Mouse (Mus musculus): ENCODE data around the gene Mrgpra6.

Mrgpra6 gene

DNA sequence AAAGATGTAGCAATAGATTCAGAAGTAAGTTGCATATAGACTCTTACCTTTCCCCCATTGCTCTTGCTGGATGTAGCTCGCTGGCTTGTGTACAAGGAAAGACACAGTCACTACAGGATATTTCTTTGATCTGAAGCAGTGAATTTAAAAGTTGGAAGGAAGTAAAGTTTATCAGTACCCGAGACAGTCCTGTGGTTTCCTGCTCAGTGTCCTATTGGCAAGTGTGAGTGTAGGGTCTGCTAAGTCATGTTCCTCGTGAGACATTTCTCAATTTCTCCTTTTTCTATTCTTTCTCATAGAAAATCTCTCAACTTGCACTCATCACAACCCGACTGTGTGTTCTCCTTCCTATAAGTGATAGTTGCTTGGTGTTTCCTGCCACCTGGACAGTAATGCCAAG lies at the start of gene Mrgpra6:
Mrgpra6 (minus strand) TSS at position 91 of the 400 bp plus-strand sequence.
- no peak for DNase-seq

DNA sequence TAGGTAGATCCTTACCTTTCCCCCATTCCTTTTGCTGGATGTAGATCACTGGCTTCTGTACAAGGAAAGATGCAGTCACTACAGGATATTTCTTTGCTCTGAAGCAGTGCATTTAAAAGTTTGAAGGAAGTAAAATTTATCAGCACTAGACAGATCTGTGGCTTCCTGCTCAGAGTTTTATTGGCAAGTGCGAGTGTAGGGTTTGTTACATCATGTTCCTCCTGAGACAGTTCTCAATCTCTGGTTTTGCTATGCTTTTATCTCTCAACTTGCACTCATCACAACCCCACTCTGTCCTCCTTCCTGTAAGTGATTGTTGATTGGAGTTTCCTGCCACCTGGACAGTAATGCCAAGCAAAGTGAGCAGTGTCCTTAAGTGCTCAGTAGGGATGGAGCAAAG lies 48.0 kb upstream of the Mrgpra6 start, which contains the start of gene Mrgpra9:
Mrgpra9 (minus strand) TSS at position 79 of the 400 bp plus-strand sequence.
- DNase-seq = no peak

DNA sequence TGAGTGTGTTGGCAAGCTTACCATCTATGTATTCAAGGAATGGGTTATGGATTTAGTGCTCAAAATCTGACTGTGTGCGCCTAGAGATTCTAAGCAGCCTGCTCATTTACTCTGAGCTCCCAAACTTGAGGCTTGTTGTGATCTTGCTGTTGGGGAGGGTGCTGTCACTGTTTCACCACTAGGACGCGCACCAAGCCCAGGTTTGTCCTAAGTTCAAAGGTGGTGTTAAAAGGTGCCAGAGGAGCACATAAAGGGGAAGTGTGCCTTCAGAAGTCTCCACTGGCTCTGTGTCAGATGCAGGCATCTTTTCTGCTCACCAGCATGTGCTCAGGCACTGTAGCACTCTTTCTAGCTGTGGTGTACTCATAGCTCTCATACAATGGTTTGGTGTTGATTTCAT lies 39.9 kb upstream of the Mrgpra6 start:
- DNase-seq = peak in 1 of 2 experiments; percentile 9

DNA sequence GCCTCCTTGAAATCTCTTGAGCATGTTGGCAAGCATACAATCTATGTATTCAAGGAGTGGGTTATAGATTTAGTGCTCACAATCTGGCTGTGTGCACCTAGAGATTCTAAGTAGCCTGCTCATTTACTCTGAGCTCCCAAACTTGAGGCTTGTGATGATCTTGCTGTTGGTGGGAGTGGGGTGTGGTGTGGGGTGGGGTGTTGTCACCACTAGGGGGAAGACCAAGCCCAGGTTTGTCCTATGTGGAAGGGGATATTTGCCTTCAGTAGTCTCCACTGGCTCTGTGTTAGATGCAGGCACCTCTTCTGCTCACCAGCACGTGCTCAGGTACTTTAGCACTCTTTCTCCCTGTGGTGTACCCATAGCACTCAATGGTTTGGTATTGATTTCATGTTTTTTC lies 9.4 kb downstream of the Mrgpra6 start:
- DNase-seq = no peak

- DNase-seq = no peak
Measured at GRCm38 (mm10) chr7:47170814-47171213, 33.9 kb downstream of the Mrgpra6 start.

- no peak for DNase-seq
Measured at GRCm38 (mm10) chr7:47165028-47165427, 39.7 kb downstream of the Mrgpra6 start.

GRCm38 (mm10) chr7:47163203-47163602 lies 41.5 kb downstream of the Mrgpra6 start:
- no peak for DNase-seq

- DNase-seq = no peak
Measured at GRCm38 (mm10) chr7:47158451-47158850, 46.3 kb downstream of the Mrgpra6 start.

DNA sequence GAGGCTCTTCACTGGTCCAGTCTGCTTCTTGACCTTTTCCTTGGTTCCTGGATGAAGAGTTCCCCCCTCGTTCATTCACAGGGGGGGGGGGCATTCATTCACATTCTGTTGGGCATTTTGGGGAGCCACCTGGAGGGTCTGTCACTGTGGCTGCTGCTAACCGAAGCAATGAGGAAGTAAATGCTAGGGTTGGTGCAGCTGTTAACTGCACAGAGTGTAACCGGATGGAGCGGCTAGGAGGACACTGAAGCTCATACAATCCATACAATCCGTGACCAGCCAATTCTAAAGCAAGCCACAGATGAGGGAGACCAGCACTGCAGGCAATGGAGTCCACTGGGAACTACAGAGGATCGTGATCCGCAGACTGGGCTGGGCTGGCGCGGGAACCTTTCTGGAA lies 47.0 kb downstream of the Mrgpra6 start:
- no peak for DNase-seq

DNA sequence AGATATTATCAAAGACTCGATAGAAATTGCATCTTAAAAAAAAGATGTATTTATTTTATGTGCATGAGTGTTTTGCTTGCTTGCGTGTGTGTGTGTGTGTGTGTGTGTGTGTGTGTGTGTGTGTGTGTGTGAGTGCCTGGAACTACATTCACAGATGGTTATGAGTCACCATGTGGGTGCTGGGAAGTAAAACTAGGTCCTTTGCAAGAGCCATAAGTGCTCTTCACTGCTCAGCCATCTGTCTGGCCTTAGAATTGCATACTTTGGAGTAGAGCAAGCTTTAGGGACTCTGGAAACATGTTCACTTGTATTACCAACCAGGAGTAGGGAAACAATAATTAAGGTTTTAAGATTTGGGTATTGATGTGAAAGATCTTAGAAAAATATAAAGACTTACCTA lies 48.9 kb downstream of the Mrgpra6 start:
- no peak for DNase-seq

DNA sequence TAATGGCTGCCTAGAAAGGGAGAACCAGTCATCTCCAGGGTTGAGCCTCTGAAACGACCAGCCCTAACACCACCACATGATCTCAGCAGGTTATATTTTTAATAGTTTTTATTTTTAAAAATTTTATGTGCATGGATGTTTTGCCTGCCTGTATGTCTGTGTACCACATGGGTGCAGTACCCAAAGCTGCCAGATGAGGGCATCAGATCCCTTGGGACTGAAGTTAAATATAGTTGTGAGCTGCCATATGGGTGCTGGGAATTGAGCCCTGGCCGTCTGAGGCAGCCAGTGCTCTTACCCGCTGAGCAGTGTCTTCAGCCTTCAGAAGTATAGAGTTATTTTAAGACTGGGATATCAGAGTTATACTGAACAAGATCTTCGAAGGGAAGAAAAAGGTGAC lies 49.3 kb downstream of the Mrgpra6 start:
- no peak for DNase-seq

DNA sequence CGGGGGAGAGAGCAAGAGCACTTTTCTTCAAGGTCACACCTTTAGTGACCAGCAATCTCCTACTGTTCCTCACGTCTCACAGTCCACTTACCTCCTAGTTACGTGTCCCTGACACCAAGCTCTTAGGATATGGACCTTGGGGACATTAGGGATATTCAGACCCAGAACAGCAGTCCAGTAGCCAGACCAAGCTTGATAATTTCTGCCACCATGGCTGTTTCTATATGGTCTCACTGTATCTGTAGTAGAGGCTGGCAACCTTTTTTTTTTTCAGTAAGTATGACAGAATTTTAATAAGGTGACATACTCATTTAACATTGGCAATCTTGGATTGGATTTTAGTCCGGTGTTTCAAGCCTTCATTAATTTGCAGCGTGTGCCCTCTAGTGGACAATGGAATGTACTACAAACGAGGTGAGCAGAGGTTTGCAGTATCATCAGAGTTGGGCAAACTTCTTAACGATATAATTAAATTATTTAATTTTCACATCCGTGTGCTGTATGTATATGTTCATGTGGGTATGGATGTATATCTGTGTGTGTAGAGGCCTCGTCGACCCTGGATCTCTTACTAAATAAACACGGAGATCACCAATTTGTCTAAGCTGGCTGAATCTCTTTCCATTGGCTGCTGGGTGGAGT lies 54.2 kb downstream of the Mrgpra6 start:
- DNase-seq = peak; percentile 35 to 61

GRCm38 (mm10) chr7:47148298-47148697 lies 56.4 kb downstream of the Mrgpra6 start:
- no peak for DNase-seq

GRCm38 (mm10) chr7:47146034-47146812 lies 58.5 kb downstream of the Mrgpra6 start:
- peak; percentile 11 to 67 for DNase-seq

DNA sequence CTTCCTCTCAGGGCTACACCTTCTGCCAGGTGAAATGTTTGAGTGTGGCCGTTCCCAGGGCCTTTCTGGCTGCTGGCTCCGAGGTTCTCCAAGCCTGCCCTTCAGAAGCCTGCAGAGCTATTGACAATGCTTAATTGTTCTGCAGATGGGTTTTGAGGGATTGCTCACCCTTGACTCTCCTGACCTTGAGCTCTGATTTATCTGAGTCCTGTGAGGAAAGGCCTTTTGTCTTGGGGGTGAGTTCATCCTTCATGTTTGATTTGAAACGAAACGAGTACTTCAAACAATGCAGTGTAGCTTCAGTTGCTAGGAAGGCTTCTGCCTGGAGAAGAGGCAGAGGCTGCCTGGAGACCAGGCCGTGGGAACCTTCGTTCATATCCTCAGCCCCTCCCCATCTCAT lies 60.4 kb downstream of the Mrgpra6 start:
- no peak for DNase-seq

DNA sequence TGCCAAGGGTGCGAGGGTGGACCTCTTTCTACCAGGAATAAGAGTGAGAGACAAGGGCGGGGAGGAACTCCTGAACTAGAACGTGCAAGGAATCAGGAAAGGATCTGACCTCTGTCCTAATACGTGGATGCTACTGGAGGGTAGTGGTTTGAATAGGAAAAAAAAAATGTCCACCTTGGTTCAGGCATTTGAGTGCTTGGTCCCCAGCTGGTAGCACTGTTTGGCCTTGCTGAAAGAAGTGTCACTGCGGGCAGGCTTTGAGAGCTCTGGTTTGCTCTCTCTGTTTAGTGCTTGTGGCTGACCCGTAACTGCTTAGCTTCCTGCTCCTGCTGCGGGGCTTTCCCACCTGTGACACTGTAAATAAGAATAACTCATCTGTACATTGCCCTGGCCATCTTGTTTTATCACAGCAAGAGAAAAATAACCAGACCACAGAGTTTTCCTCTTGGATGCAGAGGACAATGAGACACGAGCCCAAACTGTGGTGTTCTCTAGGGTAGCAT lies 64.8 kb downstream of the Mrgpra6 start:
- DNase-seq = no peak

Measured in kidney, postnatal 36 days (tissue).